Mouse (Mus musculus) monocyte, adult 5-6 weeks (primary cell): Measurements from ENCODE around the gene Nufip1. TPM values are rescaled to one million over a fixed set of nuclear protein-coding genes. Genes with fewer than 3 reads are reported as not detected.
A peak's percentile ranks its signal among the peaks of the same experiment; 100 is the strongest.

Experiments
- ATAC-seq: fragments of 153-309, 156-312 bp; replicated peaks from 2 replicates; pipeline ENCODE4 v1.8.0; 2017; ENCODE audit warnings: mild to moderate bottlenecking; ENCODE audit not compliant: low TSS enrichment, insufficient number of reproducible peaks, severe bottlenecking, poor library complexity, low FRiP score
- total RNA-seq: library from RNA; stranded (forward); fragments of 200-1000, 200-491, 200-594 nt; gene quantifications from 3 replicates; pipeline ENCODE4 v1.2.3, GENCODE M21; 2017

Nufip1 gene
- total RNA-seq, 1 experiment from 2014 or later, result 16.5 TPM

GRCm38 (mm10) chr14:76164904-76165755, 54.4 kb downstream of the Nufip1 start:
- no peak for ATAC-seq

- no peak for ATAC-seq
These were observed 59.3 kb downstream of the Nufip1 start for GRCm38 (mm10) chr14:76169876-76170466.

- ATAC-seq, result peak; percentile 69; the same call in 1 of the 2 replicates
These were observed 60.6 kb downstream of the Nufip1 start for GRCm38 (mm10) chr14:76171285-76171684.

GRCm38 (mm10) chr14:76174328-76174727, 63.6 kb downstream of the Nufip1 start:
- no peak for ATAC-seq

- no peak for ATAC-seq
These were observed 65.1 kb downstream of the Nufip1 start for GRCm38 (mm10) chr14:76175808-76176207.

- no peak for ATAC-seq
These were observed 66.5 kb downstream of the Nufip1 start for GRCm38 (mm10) chr14:76177230-76177629.

- ATAC-seq, result no peak
These were observed 67.8 kb downstream of the Nufip1 start for GRCm38 (mm10) chr14:76178447-76178846.

GRCm38 (mm10) chr14:76179343-76179742, 68.7 kb downstream of the Nufip1 start:
- ATAC-seq, result peak; percentile 86

- no peak for ATAC-seq
These were observed 74.7 kb downstream of the Nufip1 start for GRCm38 (mm10) chr14:76185358-76185757.

GRCm38 (mm10) chr14:76186299-76186698, 75.6 kb downstream of the Nufip1 start:
- ATAC-seq, result no peak

Other genes with a start within 250 kb of the Nufip1 start
- gene Kctd4, start 155.9 kb upstream of the Nufip1 start, total RNA-seq, result 0.29 TPM in 1 of 3 replicates, not detected in the others
- gene Gtf2f2, start 100.0 kb upstream of the Nufip1 start, total RNA-seq, result 51.1 to 70.9 TPM (median 53.0 TPM) in 3 replicates
- 19.2 to 34.3 TPM (median 30.5 TPM) in 3 replicates for gene Gpalpp1, start 131 bp upstream of the Nufip1 start, total RNA-seq